Mouse (Mus musculus) liver, embryonic 12.5 days (tissue): ENCODE data around the gene Tbc1d32. TPM values are rescaled to one million over a fixed set of nuclear protein-coding genes. Genes with fewer than 3 reads are reported as not detected.

Experiments
- ATAC-seq: fragments of 200-750 bp; cut with Nextera tagmentation; 2 replicates; pipeline ENCODE4 v1.8.0; 2017; ENCODE audit warnings: moderate number of reproducible peaks, mild to moderate bottlenecking, moderate library complexity
- H3K27ac ChIP-seq: fragments of 300-500 bp; sonication (generic); 2 replicates; pipeline ENCODE4 v1.5.1; 2016; ENCODE audit warnings: mild to moderate bottlenecking
- H3K27me3 ChIP-seq: fragments of 300-500 bp; sonication (generic); replicated peaks from 2 replicates; pipeline ENCODE4 v1.6.1; 2016; ENCODE audit warnings: mild to moderate bottlenecking, moderate library complexity
- H3K36me3 ChIP-seq: fragments of 300-500 bp; sonication (generic); 2 replicates; pipeline ENCODE4 v1.6.1; 2016; ENCODE audit warnings: mild to moderate bottlenecking, moderate library complexity
- H3K4me1 ChIP-seq: fragments of 300-500 bp; sonication (generic); 2 replicates; pipeline ENCODE4 v1.6.1; 2016
- H3K4me2 ChIP-seq: fragments of 300-500 bp; sonication (generic); 2 replicates; pipeline ENCODE4 v1.6.1; 2016; ENCODE audit warnings: mild to moderate bottlenecking, moderate library complexity
- H3K4me3 ChIP-seq: fragments of 300-500 bp; sonication (generic); 2 replicates; pipeline ENCODE4 v1.5.1; 2016; ENCODE audit warnings: mild to moderate bottlenecking, moderate library complexity
- H3K9ac ChIP-seq: fragments of 300-500 bp; sonication (generic); 2 replicates; pipeline ENCODE4 v1.6.1; 2016; ENCODE audit warnings: mild to moderate bottlenecking, moderate library complexity
- H3K9me3 ChIP-seq: fragments of 300-500 bp; sonication (generic); replicated peaks from 2 replicates; pipeline ENCODE4 v1.6.1; 2016; ENCODE audit warnings: mild to moderate bottlenecking, moderate library complexity
- WGBS: fragments of 180-500 bp; shearing (Covaris S2); methylation state at CpG from one replicate; pipeline ENCODE4 v1.1.7; 2016; ENCODE audit not compliant: insufficient replicate concordance; 5-methylcytosine and 5-hydroxymethylcytosine counted together
- polyA plus RNA-seq: library from polyadenylated mRNA; unstranded; fragments of >200 nt; fragmentation: Nextera tagmentation; extraction: Ambion mirVana; gene quantifications from 2 replicates; pipeline ENCODE4 v1.2.1, GENCODE M21; 2016

Gene Tbc1d32
- polyA plus RNA-seq, 1 experiment from 2014 or later = 1.2 TPM

- Histone ChIP-seq H3K4me2 (no peak overlapping the region), H3K36me3 (no peaks in the 10 kb centered on the region), H3K9me3 (no peaks in the 10 kb centered on the region), H3K9ac (no peak overlapping the region), H3K4me3 (no peak overlapping the region), H3K4me1 (no peaks in the 10 kb centered on the region), H3K27me3 (no peaks in the 10 kb centered on the region), H3K27ac (no peak overlapping the region)
- ATAC-seq = no peak
- 53% methylated on average over 7 of the region's 7 CpGs for WGBS
These were observed 250.5 kb downstream of the Tbc1d32 start for GRCm38 (mm10) chr10:55978001-55978400.

Other genes starting within 250 kb of the Tbc1d32 start
- 2.2 and 2.6 TPM in 2 replicates for gene Msl3l2, start 121.8 kb downstream of the Tbc1d32 start, polyA plus RNA-seq
- gene Gja1, start 148.6 kb upstream of the Tbc1d32 start, polyA plus RNA-seq = 11.6 and 13.3 TPM in 2 replicates